Mouse (Mus musculus): ENCODE measurements around the gene Pex3. TPM values are rescaled to one million over a fixed set of nuclear protein-coding genes. Genes with fewer than 3 reads are reported as not detected.
"Not testable (repeated sequence)": the region's sequence is repeated elsewhere in the genome, so short reads cannot be mapped to it uniquely, and the experiment has no call there.

The Pex3 gene
- polyA plus RNA-seq, 1 experiment from 2014 or later: 24.7 TPM

GRCm38 (mm10) chr10:13521857-13522256 is 31.1 kb downstream of the Pex3 start:
- Histone ChIP-seq H3K4me1 (replicated peaks) (no peaks in the 10 kb centered on the region), H3K9ac (no peak overlapping the region), H3K4me3 (no peak overlapping the region), H3K27ac (no peak overlapping the region), H3K36me3 (peaks cover 7% of the 10 kb centered on the region), H3K27me3 (no peaks in the 10 kb centered on the region), H3K4me2 (no peak overlapping the region), H3K9me3 (no peaks in the 10 kb centered on the region)
- ATAC-seq (ENCODE audit: low FRiP score): no peak
- WGBS: 83% methylated on average over 4 of the region's 4 CpGs

- Histone ChIP-seq H3K27me3 (peaks cover 5% of the 10 kb centered on the region; the same call in 1 of the 2 replicates), H3K4me2 (no peak overlapping the region), H3K27ac (no peak overlapping the region), H3K9me3 (no peaks in the 10 kb centered on the region), H3K4me3 (no peak overlapping the region), H3K4me1 (replicated peaks) (peaks cover 15% of the 10 kb centered on the region), H3K9ac (no peak overlapping the region), H3K36me3 (peaks cover 10% of the 10 kb centered on the region)
- ATAC-seq (ENCODE audit: low FRiP score): no peak
- WGBS: 90% methylated on average over 8 of the region's 8 CpGs
These were observed 50.6 kb downstream of the Pex3 start for GRCm38 (mm10) chr10:13502371-13502770.

- H3K27ac ChIP-seq, H3K9me3 ChIP-seq, H3K27me3 ChIP-seq: not testable (repeated sequence)
- H3K4me1 ChIP-seq (replicated peaks): peaks cover 15% of the 10 kb centered on the region
- H3K4me2 ChIP-seq: peak overlapping the region; percentile 69
- H3K36me3 ChIP-seq: peaks cover 10% of the 10 kb centered on the region
- 59% methylated on average over 4 of the region's 4 CpGs for WGBS
- peak overlapping the region; percentile 65 for H3K4me3 ChIP-seq
- peak; percentile 47 for ATAC-seq (ENCODE audit: low FRiP score)
- H3K9ac ChIP-seq: peak overlapping the region; percentile 82
These were observed 51.4 kb downstream of the Pex3 start for GRCm38 (mm10) chr10:13501533-13501932.

GRCm38 (mm10) chr10:13500938-13501496 is 51.9 kb downstream of the Pex3 start:
- Histone ChIP-seq H3K9ac (peak overlapping the region; percentile 82), H3K27me3 (peaks cover 5% of the 10 kb centered on the region; the same call in 1 of the 2 replicates), H3K36me3 (peaks cover 9% of the 10 kb centered on the region), H3K9me3 (no peaks in the 10 kb centered on the region), H3K4me2 (peak overlapping the region; percentile 69), H3K4me1 (replicated peaks) (peaks cover 15% of the 10 kb centered on the region), H3K27ac (no peak overlapping the region; the same call in 1 of the 2 replicates), H3K4me3 (peak overlapping the region; percentile 65)
- peak; percentile 89 for ATAC-seq (ENCODE audit: low FRiP score)
- 3% methylated on average over 30 of the region's 30 CpGs for WGBS

GRCm38 (mm10) chr10:13500473-13500872 is 52.5 kb downstream of the Pex3 start:
- Histone ChIP-seq H3K4me3 (peak overlapping the region; percentile 65), H3K4me1 (replicated peaks) (peaks cover 15% of the 10 kb centered on the region), H3K9me3 (no peaks in the 10 kb centered on the region), H3K36me3 (peaks cover 6% of the 10 kb centered on the region), H3K4me2 (peak overlapping the region; percentile 69), H3K27me3 (peaks cover 5% of the 10 kb centered on the region; the same call in 1 of the 2 replicates), H3K27ac (no peak overlapping the region), H3K9ac (peak overlapping the region; percentile 82)
- WGBS: 50% methylated on average over 9 of the region's 9 CpGs
- peak; percentile 9; the same call in 1 of the 2 replicates for ATAC-seq (ENCODE audit: low FRiP score)

GRCm38 (mm10) chr10:13499331-13499730 is 53.6 kb downstream of the Pex3 start, which contains the start of gene Fuca2:
Gene Fuca2, plus strand, starts transcription at chr10:13499540.
- ATAC-seq (ENCODE audit: low FRiP score): no peak
- Histone ChIP-seq H3K4me2 (no peak within 1 kb of the TSS; the same call in 1 of the 2 replicates), H3K9ac (no peak within 1 kb of the TSS), H3K27ac (no peak within 1 kb of the TSS), H3K4me1 (replicated peaks) (peaks cover 15% of the 10 kb centered on the region), H3K4me3 (no peak within 1 kb of the TSS), H3K9me3 (no peaks in the 10 kb centered on the region), H3K36me3 (no peaks in the 10 kb centered on the region), H3K27me3 (peaks cover 5% of the 10 kb centered on the region; the same call in 1 of the 2 replicates)
- WGBS: 92% methylated on average over 2 of the region's 2 CpGs

GRCm38 (mm10) chr10:13496315-13496714 is 56.6 kb downstream of the Pex3 start:
- no peak for ATAC-seq (ENCODE audit: low FRiP score)
- no peak overlapping the region for H3K4me3 ChIP-seq
- no peak overlapping the region for H3K27ac ChIP-seq
- no peaks in the 10 kb centered on the region for H3K36me3 ChIP-seq
- H3K9ac ChIP-seq: no peak overlapping the region
- no peak overlapping the region for H3K4me2 ChIP-seq
- H3K9me3 ChIP-seq: no peaks in the 10 kb centered on the region
- peaks cover 5% of the 10 kb centered on the region; the same call in 1 of the 2 replicates for H3K27me3 ChIP-seq
- H3K4me1 ChIP-seq (replicated peaks): peaks cover 5% of the 10 kb centered on the region
- WGBS: 97% methylated on average over 3 of the region's 3 CpGs

GRCm38 (mm10) chr10:13493978-13494686 is 58.8 kb downstream of the Pex3 start:
- H3K27me3 ChIP-seq: peaks cover under 1% of the 10 kb centered on the region; the same call in 1 of the 2 replicates
- WGBS: 92% methylated on average over 9 of the region's 9 CpGs
- no peaks in the 10 kb centered on the region for H3K9me3 ChIP-seq
- no peak for ATAC-seq (ENCODE audit: low FRiP score)
- H3K27ac ChIP-seq: no peak overlapping the region
- no peak overlapping the region for H3K4me3 ChIP-seq
- no peaks in the 10 kb centered on the region for H3K36me3 ChIP-seq
- H3K4me2 ChIP-seq: no peak overlapping the region
- no peak overlapping the region for H3K9ac ChIP-seq
- no peaks in the 10 kb centered on the region for H3K4me1 ChIP-seq (replicated peaks)

GRCm38 (mm10) chr10:13489671-13490070 is 63.3 kb downstream of the Pex3 start:
- WGBS: 84% methylated on average over 6 of the region's 6 CpGs
- Histone ChIP-seq H3K27ac (no peak overlapping the region), H3K4me1 (replicated peaks) (peaks cover 3% of the 10 kb centered on the region; the same call in 1 of the 2 replicates), H3K9ac (no peak overlapping the region), H3K9me3 (no peaks in the 10 kb centered on the region), H3K4me2 (no peak overlapping the region), H3K4me3 (no peak overlapping the region), H3K36me3 (no peaks in the 10 kb centered on the region), H3K27me3 (no peaks in the 10 kb centered on the region)
- ATAC-seq (ENCODE audit: low FRiP score): no peak

GRCm38 (mm10) chr10:13485958-13486357 is 67.0 kb downstream of the Pex3 start:
- ATAC-seq (ENCODE audit: low FRiP score): no peak
- WGBS: 58% methylated on average over 4 of the region's 4 CpGs
- no peaks in the 10 kb centered on the region for H3K27me3 ChIP-seq
- H3K9me3 ChIP-seq: no peaks in the 10 kb centered on the region
- no peak overlapping the region for H3K9ac ChIP-seq
- no peak overlapping the region for H3K4me3 ChIP-seq
- H3K27ac ChIP-seq: no peak overlapping the region
- H3K4me1 ChIP-seq (replicated peaks): peaks cover 3% of the 10 kb centered on the region; the same call in 1 of the 2 replicates
- H3K4me2 ChIP-seq: no peak overlapping the region
- H3K36me3 ChIP-seq: no peaks in the 10 kb centered on the region

- Histone ChIP-seq H3K27me3 (peaks cover 23% of the 10 kb centered on the region), H3K4me2 (no peak overlapping the region), H3K27ac (no peak overlapping the region), H3K9me3 (no peaks in the 10 kb centered on the region), H3K9ac (no peak overlapping the region), H3K4me3 (no peak overlapping the region), H3K36me3 (no peaks in the 10 kb centered on the region), H3K4me1 (replicated peaks) (peaks cover 5% of the 10 kb centered on the region)
- WGBS: 84% methylated on average over 6 of the region's 6 CpGs
- ATAC-seq (ENCODE audit: low FRiP score): no peak
These were observed 73.6 kb downstream of the Pex3 start for GRCm38 (mm10) chr10:13479341-13479740.

- Histone ChIP-seq H3K4me2 (peak overlapping the region; percentile 98; the same call in 1 of the 2 replicates), H3K4me1 (replicated peaks) (peaks cover 16% of the 10 kb centered on the region), H3K4me3 (no peak overlapping the region), H3K27ac (no peak overlapping the region), H3K27me3 (peaks cover 53% of the 10 kb centered on the region), H3K36me3 (no peaks in the 10 kb centered on the region), H3K9ac (no peak overlapping the region), H3K9me3 (no peaks in the 10 kb centered on the region)
- 28% methylated on average over 7 of the region's 7 CpGs for WGBS
- no peak for ATAC-seq (ENCODE audit: low FRiP score)
These were observed 77.8 kb downstream of the Pex3 start for GRCm38 (mm10) chr10:13475121-13475520.
